Mouse (Mus musculus) central nervous system, embryonic 18 days (tissue): ENCODE measurements around the gene Zfp580. TPM values are rescaled to one million over a fixed set of nuclear protein-coding genes. Genes with fewer than 3 reads are reported as not detected.

ENCODE experiments used
- polyA plus RNA-seq: library from polyadenylated mRNA; depleted of rRNA; stranded (reverse); fragments of >200 nt; gene quantifications from 2 replicates; pipeline ENCODE4 v1.2.3, GENCODE M21; 2012; rRNA removed

Gene Zfp580
- 46.8 and 62.8 TPM in 2 replicates for polyA plus RNA-seq

GRCm38 (mm10) chr7:5051193-5052192 lies at the start of gene Zfp580:
TSS of gene Zfp580 (plus strand) at chr7:5051538.

GRCm38 (mm10) chr7:5014251-5015117 lies 36.9 kb upstream of the Zfp580 start, which contains the start of the genes Zfp524 and Fiz1:
TSS of gene Zfp524 (plus strand) at chr7:5014415.
TSS of gene Fiz1 (minus strand) at chr7:5014697.

GRCm38 (mm10) chr7:5015118-5016001 lies 36.0 kb upstream of the Zfp580 start, which contains the start of gene Gm44973:
TSS of gene Gm44973 (plus strand) at chr7:5015496.

GRCm38 (mm10) chr7:5020000-5020681 lies 31.2 kb upstream of the Zfp580 start, which contains the start of the genes Zfp865 and Ccdc106:
TSS of gene Zfp865 (plus strand) at chr7:5020376.
TSS of gene Ccdc106 (plus strand) at chr7:5020553.

GRCm38 (mm10) chr7:5033818-5034217 lies 17.5 kb upstream of the Zfp580 start, which contains the start of gene 4632433K11Rik:
TSS of gene 4632433K11Rik (plus strand) at chr7:5034118.

GRCm38 (mm10) chr7:5038109-5038732 lies 13.1 kb upstream of the Zfp580 start, which contains the start of gene Zfp784:
TSS of gene Zfp784 (minus strand) at chr7:5038446.

GRCm38 (mm10) chr7:5061774-5062359 lies 10.5 kb downstream of the Zfp580 start, which contains the start of gene U2af2:
TSS of gene U2af2 (plus strand) at chr7:5062143.

GRCm38 (mm10) chr7:5080010-5080751 lies 28.8 kb downstream of the Zfp580 start, which contains the start of gene Epn1:
TSS of gene Epn1 (plus strand) at chr7:5080235.

Other genes with a start within 250 kb of the Zfp580 start
- 351 and 378 TPM in 2 replicates for gene Ube2s, start 238.9 kb upstream of the Zfp580 start, polyA plus RNA-seq
- gene Shisa7, start 206.8 kb upstream of the Zfp580 start, polyA plus RNA-seq: 155 and 178 TPM in 2 replicates
- gene Isoc2b, start 181.3 kb upstream of the Zfp580 start, polyA plus RNA-seq: 2.4 and 3.1 TPM in 2 replicates
- 6.4 and 7.5 TPM in 2 replicates for gene Isoc2a, start 174.4 kb upstream of the Zfp580 start, polyA plus RNA-seq
- gene Gm36210, start 145.0 kb upstream of the Zfp580 start, polyA plus RNA-seq: 0.89 and 1.0 TPM in 2 replicates
- 8.0 and 9.8 TPM in 2 replicates for gene Zfp628, start 136.3 kb upstream of the Zfp580 start, polyA plus RNA-seq
- 34.3 and 37.0 TPM in 2 replicates for gene Nat14, start 129.5 kb upstream of the Zfp580 start, polyA plus RNA-seq
- gene Ssc5d, start 125.8 kb upstream of the Zfp580 start, polyA plus RNA-seq: 2.5 and 3.2 TPM in 2 replicates
- 0.12 and 0.23 TPM in 2 replicates for gene Sbk2, start 87.1 kb upstream of the Zfp580 start, polyA plus RNA-seq
- gene Sbk3, start 80.4 kb upstream of the Zfp580 start, polyA plus RNA-seq: 1.9 and 2.0 TPM in 2 replicates
- gene Zfp579, start 55.4 kb upstream of the Zfp580 start, polyA plus RNA-seq: 83.5 and 95.4 TPM in 2 replicates
- gene Zfp524, start 37.1 kb upstream of the Zfp580 start, polyA plus RNA-seq: 9.7 and 10.5 TPM in 2 replicates
- gene Fiz1, start 36.8 kb upstream of the Zfp580 start, polyA plus RNA-seq: 30.6 and 33.0 TPM in 2 replicates
- not detected in 2 replicates for gene Gm44973, start 36.0 kb upstream of the Zfp580 start, polyA plus RNA-seq
- gene Zfp865, start 31.2 kb upstream of the Zfp580 start, polyA plus RNA-seq: 28.3 and 32.9 TPM in 2 replicates
- gene Ccdc106, start 31.0 kb upstream of the Zfp580 start, polyA plus RNA-seq: 70.7 and 72.2 TPM in 2 replicates
- not detected in 2 replicates for gene 4632433K11Rik, start 17.4 kb upstream of the Zfp580 start, polyA plus RNA-seq
- gene Zfp784, start 13.1 kb upstream of the Zfp580 start, polyA plus RNA-seq: 5.8 and 7.8 TPM in 2 replicates
- gene U2af2, start 10.6 kb downstream of the Zfp580 start, polyA plus RNA-seq: 319 and 341 TPM in 2 replicates
- gene Epn1, start 28.7 kb downstream of the Zfp580 start, polyA plus RNA-seq: 180 and 196 TPM in 2 replicates
- not detected in 2 replicates for gene Rfpl4, start 65.4 kb downstream of the Zfp580 start, polyA plus RNA-seq
- gene Rasl2-9, start 74.4 kb downstream of the Zfp580 start, polyA plus RNA-seq: 0.36 and 0.44 TPM in 2 replicates
- gene Vmn1r55, start 98.1 kb downstream of the Zfp580 start, polyA plus RNA-seq: not detected in 2 replicates
- gene Vmn1r56, start 145.2 kb downstream of the Zfp580 start, polyA plus RNA-seq: not detected in 2 replicates
- gene Vmn1r57, start 167.0 kb downstream of the Zfp580 start, polyA plus RNA-seq: not detected in 2 replicates